Mouse (Mus musculus) cerebellum, adult 18-20 months (tissue): Measurements from ENCODE around the gene Ppih.

Source experiments
- DNase-seq, 2 experiments: peaks; one replicate each; pipeline ENCODE4 v3.0.0; 2021

The Ppih gene

GRCm38 (mm10) chr4:119320131-119320830 is at the start of gene Ppih:
Gene Ppih (minus strand): TSS chr4:119320546.
- peak; percentile 96 to 97 for DNase-seq

- DNase-seq = no peak
Observed at GRCm38 (mm10) chr4:119369460-119369859, 49.1 kb upstream of the Ppih start.

GRCm38 (mm10) chr4:119366758-119367526 is 46.6 kb upstream of the Ppih start:
- DNase-seq = no peak

- no peak for DNase-seq
Observed at GRCm38 (mm10) chr4:119362231-119362630, 41.9 kb upstream of the Ppih start.

- DNase-seq = no peak
Observed at GRCm38 (mm10) chr4:119359196-119359971, 39.0 kb upstream of the Ppih start.

GRCm38 (mm10) chr4:119345508-119345907 is 25.2 kb upstream of the Ppih start:
- no peak for DNase-seq

- DNase-seq = peak; percentile 35 to 45
Observed at GRCm38 (mm10) chr4:119338861-119339361, 18.6 kb upstream of the Ppih start.

GRCm38 (mm10) chr4:119338422-119338821 is 18.1 kb upstream of the Ppih start:
- DNase-seq = no peak

GRCm38 (mm10) chr4:119333487-119333886 is 13.1 kb upstream of the Ppih start:
- DNase-seq = no peak

- peak; percentile 11 to 23 for DNase-seq
Observed at GRCm38 (mm10) chr4:119320896-119321550, 677 bp upstream of the Ppih start.

- DNase-seq = no peak
Observed at GRCm38 (mm10) chr4:119313756-119314155, 6.6 kb downstream of the Ppih start.

GRCm38 (mm10) chr4:119305418-119305817 is 14.9 kb downstream of the Ppih start:
- DNase-seq = no peak

- DNase-seq = no peak
Observed at GRCm38 (mm10) chr4:119303291-119303690, 17.1 kb downstream of the Ppih start.

GRCm38 (mm10) chr4:119301777-119302176 is 18.6 kb downstream of the Ppih start:
- no peak for DNase-seq

- DNase-seq = no peak
Observed at GRCm38 (mm10) chr4:119300761-119301160, 19.6 kb downstream of the Ppih start.

- DNase-seq = no peak
Observed at GRCm38 (mm10) chr4:119297361-119297760, 23.0 kb downstream of the Ppih start.

- DNase-seq = peak in 1 of 2 experiments; percentile 19
Observed at GRCm38 (mm10) chr4:119295134-119295453, 25.3 kb downstream of the Ppih start.

GRCm38 (mm10) chr4:119294415-119295133 is 25.8 kb downstream of the Ppih start, which contains the start of gene Ybx1:
Gene Ybx1 (minus strand): TSS chr4:119294604.
- peak; percentile 99 to 100 for DNase-seq

- DNase-seq = peak in 1 of 2 experiments; percentile 10
Observed at GRCm38 (mm10) chr4:119293574-119294258, 26.6 kb downstream of the Ppih start.

GRCm38 (mm10) chr4:119292771-119293573 is 27.4 kb downstream of the Ppih start:
- peak; percentile 20 to 28 for DNase-seq
